Mouse (Mus musculus) kidney, postnatal 14 days (tissue): Measurements from ENCODE around the gene Tnfrsf1a.
A peak's percentile ranks its signal among the peaks of the same experiment; 100 is the strongest.

Experiments
- DNase-seq: peaks from one replicate; pipeline ENCODE4 v3.0.0; 2022; ENCODE audit warnings: mixed read lengths

Gene Tnfrsf1a

DNA sequence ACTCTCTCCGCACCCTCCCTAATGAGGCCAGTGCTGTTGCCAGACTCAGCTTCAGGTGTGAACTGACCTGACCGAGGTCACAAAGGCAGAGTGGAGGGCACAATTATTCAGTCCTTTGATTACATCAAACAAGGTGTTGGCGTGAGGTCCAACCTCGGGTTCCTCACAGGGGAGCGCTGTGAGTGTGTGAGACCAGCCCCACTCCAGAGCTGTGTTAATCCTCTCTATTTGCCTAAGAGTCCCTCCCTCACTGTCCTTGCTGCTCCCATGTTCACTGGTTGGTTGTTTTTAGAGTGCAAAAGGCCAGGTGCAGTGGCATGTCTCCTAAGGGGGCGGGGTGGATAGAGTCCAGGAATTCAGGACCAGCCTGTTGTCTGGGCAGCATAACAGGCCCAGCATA is 36.9 kb downstream of the Tnfrsf1a start:
- DNase-seq: peak; percentile 6

DNA sequence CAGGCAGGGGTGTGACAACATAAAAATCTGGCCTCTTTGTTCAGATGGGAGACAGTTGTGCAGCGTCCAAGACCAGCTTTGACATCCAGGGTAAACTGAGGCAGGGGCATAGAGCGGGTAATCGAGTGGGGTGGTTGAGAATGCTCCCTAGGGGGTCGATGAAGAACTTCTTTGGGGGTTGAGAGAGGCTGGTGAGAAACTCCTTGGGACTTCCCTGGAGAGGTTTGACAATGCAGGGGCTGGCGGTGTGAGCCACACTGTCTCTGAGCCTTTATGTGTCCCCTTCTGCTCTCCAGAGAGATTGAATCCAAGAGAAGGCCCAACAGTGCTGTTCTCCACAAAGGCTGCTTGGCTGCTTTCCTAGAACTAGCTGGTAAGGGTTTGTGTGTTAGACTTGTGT is 40.7 kb downstream of the Tnfrsf1a start:
- DNase-seq: no peak

DNA sequence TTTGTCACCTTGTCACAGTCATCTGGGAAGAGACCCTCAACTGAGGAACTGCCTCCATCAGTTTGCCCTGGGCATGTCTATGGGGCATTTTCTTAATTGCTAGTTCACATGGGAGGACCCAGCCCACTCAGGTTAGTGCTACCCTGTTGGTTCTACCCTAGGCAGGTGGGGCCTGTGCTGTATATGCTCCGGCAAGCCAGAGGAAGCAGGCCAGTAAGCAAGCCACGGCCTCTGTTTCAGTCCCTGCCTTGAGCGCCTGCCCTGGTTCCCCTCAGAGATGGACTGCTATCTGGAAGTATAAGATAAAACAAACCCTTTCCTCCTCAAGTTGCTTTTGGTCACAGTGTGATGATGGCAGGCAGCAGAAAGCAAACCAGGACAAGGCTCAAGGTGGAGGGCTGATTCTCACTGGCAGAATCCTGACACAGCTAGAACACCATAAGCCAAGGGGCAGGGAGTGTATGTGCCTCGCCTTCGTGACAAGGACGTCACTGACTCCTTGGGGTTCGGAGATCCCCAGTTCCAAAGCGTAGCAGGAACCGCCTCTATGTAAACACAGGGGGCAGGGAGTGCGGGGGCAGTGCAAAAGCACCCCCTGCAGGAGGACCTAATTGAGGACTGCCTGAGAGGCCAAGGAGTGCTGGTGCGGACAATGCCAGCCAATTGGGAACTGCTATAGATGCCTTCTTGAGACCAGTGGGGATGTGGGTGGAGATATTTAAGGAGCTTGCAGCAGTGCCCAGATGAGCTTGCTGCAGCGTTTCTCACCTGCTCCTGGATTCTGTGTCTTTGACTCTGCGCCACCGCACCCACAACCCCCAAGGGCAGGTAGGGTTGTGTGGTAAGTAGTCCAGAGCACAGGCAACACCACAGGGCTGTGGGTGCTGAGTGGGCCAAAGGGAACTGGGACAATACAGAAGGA is 56.6 kb downstream of the Tnfrsf1a start:
- no peak for DNase-seq

DNA sequence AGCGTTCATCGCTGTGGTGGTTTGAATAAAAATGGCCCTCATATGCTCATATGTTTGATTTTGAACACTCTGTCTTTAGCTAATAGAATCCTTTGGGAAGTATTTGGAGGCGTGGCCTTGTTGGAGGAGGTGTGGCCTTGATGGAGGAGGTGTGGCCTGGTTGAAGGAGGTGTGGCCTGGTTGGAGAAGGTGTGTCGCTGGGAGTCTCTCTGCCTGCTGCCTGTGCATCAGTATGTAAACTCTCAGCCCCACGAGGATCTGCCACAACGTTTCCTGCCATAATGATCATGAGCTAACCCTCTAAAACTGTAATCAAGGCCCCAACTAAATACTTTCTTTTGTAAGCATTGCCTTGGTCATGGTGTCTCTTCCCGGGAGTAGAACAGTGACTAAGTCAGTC is 58.1 kb downstream of the Tnfrsf1a start:
- no peak for DNase-seq

DNA sequence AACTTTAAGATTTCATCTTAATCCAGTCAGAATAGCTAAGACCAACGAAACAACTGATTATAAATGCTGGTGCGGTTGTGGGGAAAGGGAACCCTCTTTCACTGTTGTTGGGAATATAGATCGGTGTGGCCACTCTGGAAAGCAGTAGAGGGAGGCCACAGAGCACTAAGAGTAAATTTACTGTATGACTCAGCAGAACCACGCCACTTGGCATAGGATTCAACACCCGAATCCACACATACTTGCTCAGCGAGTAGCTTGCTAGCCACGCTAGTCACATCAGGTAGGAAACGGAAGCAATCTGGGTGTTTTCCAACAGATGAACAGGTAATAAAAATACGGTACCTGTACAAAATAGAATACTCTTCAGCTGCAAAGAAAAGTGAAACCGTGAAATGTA is 58.5 kb downstream of the Tnfrsf1a start:
- DNase-seq: no peak

DNA sequence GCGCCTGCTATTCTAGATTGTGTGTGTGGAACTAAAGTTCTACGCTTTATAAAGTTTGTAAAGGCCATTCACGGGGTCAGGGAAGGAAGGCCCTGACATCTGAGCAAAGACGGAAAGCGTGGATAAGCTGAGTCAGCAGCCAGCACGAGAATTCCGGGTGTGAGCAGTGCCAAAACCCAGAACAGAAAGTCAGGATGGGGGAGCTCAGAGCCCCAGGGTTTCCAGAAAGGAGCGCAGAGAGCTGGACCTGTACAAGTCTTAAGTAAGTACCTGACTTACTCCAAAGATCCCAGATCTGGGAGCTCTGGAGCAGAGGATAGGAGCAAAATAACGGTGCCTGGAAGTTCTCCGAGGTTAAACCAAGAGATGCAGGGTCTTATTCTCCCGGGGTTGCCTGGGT is 61.4 kb downstream of the Tnfrsf1a start:
- no peak for DNase-seq

DNA sequence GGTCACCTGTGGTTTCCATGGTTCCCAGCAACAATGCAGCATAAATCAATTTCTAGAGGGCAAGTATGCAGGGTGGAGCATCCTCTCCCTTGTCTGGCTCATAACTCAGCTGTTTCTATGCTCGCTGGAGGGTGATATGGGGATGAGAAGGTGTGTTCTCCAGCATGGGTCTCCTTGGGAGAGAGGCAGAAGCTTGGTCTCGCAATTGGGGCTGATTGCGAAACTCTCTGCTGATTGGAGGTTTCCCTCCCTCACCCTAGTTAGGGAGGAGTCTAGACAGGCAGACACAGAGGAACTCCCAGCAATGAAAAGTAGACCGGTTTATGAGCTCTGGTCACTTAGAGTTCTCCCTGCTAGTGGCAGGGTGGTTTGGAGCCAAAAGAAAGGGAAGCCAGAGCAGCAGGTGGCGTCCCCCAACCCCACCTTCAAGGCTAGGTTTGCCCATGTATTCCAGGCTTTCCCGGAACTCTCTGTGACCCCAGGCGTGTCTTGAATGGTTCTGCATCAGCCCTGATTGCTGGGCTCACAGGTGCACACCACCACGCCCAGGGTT is 61.9 kb downstream of the Tnfrsf1a start:
- no peak for DNase-seq

DNA sequence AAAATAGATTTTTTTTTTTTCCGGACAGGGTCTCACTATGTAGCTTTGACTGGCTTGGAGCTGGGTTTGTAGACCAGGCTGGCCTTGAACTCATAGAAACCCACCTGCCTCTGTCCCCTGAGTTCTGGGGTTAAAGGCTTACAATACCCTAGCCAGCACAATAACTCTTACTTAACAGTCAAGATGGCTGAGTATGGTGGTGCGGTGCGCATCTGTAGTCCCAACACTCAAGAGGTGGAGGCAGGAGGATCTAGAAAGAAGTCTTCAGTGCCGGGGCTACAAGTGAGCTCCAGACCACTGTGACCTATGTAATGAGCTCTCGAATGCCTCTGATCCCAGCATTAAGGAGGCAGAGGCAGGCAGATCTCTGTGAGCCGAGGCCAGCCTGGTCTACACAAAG is 62.5 kb downstream of the Tnfrsf1a start:
- no peak for DNase-seq
